Mouse (Mus musculus) small intestine, adult 2 months (tissue): Measurements from ENCODE around the gene Gm42372. TPM values are rescaled to one million over a fixed set of nuclear protein-coding genes. Genes with fewer than 3 reads are reported as not detected.

Experiments used
- H3K27ac ChIP-seq: fragments of 200-500 bp; 2 replicates; pipeline ENCODE4 v1.5.1; 2012; ENCODE audit warnings: low read depth, low read length, control low read depth, inconsistent platforms; ENCODE audit not compliant: insufficient read depth
- H3K27me3 ChIP-seq: fragments of 200-500 bp; 2 replicates; pipeline ENCODE4 v1.6.1; 2012; ENCODE audit warnings: mild to moderate bottlenecking, moderate library complexity, low read length, inconsistent platforms; ENCODE audit not compliant: control insufficient read depth, insufficient read depth
- H3K36me3 ChIP-seq: fragments of 200-500 bp; 2 replicates; pipeline ENCODE4 v1.6.1; 2012; ENCODE audit warnings: mild to moderate bottlenecking, low read length, control low read depth, inconsistent platforms; ENCODE audit not compliant: control insufficient read depth, insufficient read depth
- H3K4me1 ChIP-seq: fragments of 200-500 bp; 2 replicates; pipeline ENCODE4 v1.6.1; 2012; ENCODE audit warnings: low read length, inconsistent platforms, mixed read lengths; ENCODE audit not compliant: control insufficient read depth, insufficient read depth, insufficient read length
- H3K4me3 ChIP-seq: fragments of 200-500 bp; 2 replicates; pipeline ENCODE4 v1.5.1; 2012; ENCODE audit warnings: low read depth, mild to moderate bottlenecking, control low read depth, inconsistent platforms, low read length, moderate library complexity
- CTCF ChIP-seq: fragments of 200-500 bp; IDR thresholded peaks from 2 replicates; pipeline ENCODE4 v1.5.1; 2012; ENCODE audit warnings: low read depth, mild to moderate bottlenecking, control low read depth, inconsistent platforms, low read length, moderate library complexity, mixed read lengths; ENCODE audit not compliant: insufficient replicate concordance, insufficient read length; ENCODE audit errors: extremely low read depth
- POLR2A ChIP-seq: fragments of 200-500 bp; IDR thresholded peaks from 2 replicates; pipeline ENCODE4 v1.6.1; 2012; ENCODE audit warnings: low read depth, mild to moderate bottlenecking, control low read depth, inconsistent platforms, low read length, moderate library complexity
- WGBS: fragments of 180-500 bp; shearing (Covaris S2); methylation state at CpG from one replicate; pipeline ENCODE4 v1.1.7; 2018; 5-methylcytosine and 5-hydroxymethylcytosine counted together
- polyA plus RNA-seq: library from polyadenylated mRNA; depleted of rRNA; stranded (reverse); fragments of >200 nt; gene quantifications from 2 replicates; pipeline ENCODE4 v1.2.3, GENCODE M21; 2012

The Gm42372 gene
- polyA plus RNA-seq, 1 experiment: 0.14 TPM

- Histone ChIP-seq H3K36me3 (peaks cover 64% of the 10 kb centered on the region), H3K27ac (peak overlapping the region; percentile 85), H3K4me1 (peaks cover 23% of the 10 kb centered on the region), H3K27me3 (no peaks in the 10 kb centered on the region), H3K4me3 (no peak overlapping the region)
- TF ChIP-seq POLR2A: no peak
- no peak for TF ChIP-seq CTCF
- WGBS: 21% methylated on average over 1 of the region's 1 CpGs
Measured at GRCm38 (mm10) chr7:17017036-17017435, 34.1 kb downstream of the Gm42372 start.

GRCm38 (mm10) chr7:17017921-17018320 lies 35.0 kb downstream of the Gm42372 start:
- Histone ChIP-seq H3K4me1 (peaks cover 23% of the 10 kb centered on the region), H3K27ac (peak overlapping the region; percentile 78), H3K36me3 (peaks cover 60% of the 10 kb centered on the region), H3K27me3 (no peaks in the 10 kb centered on the region), H3K4me3 (no peak overlapping the region)
- WGBS: 32% methylated on average over 2 of the region's 2 CpGs
- TF ChIP-seq POLR2A (no peak), CTCF (no peak)

- Histone ChIP-seq H3K4me3 (no peak overlapping the region), H3K36me3 (peaks cover 49% of the 10 kb centered on the region), H3K4me1 (peaks cover 39% of the 10 kb centered on the region), H3K27me3 (no peaks in the 10 kb centered on the region), H3K27ac (no peak overlapping the region)
- TF ChIP-seq POLR2A: no peak
- TF ChIP-seq CTCF: no peak
- WGBS: 66% methylated on average over 7 of the region's 7 CpGs
Measured at GRCm38 (mm10) chr7:17019426-17020166, 36.7 kb downstream of the Gm42372 start.

- H3K4me1 ChIP-seq: peaks cover 49% of the 10 kb centered on the region
- 94% methylated on average over 15 of the region's 15 CpGs for WGBS
- H3K4me3 ChIP-seq: no peak overlapping the region
- peaks cover 32% of the 10 kb centered on the region for H3K36me3 ChIP-seq
- TF ChIP-seq POLR2A (no peak), CTCF (no peak)
- H3K27me3 ChIP-seq: no peaks in the 10 kb centered on the region
- no peak overlapping the region for H3K27ac ChIP-seq
Measured at GRCm38 (mm10) chr7:17022176-17022575, 39.3 kb downstream of the Gm42372 start.

- Histone ChIP-seq H3K27me3 (no peaks in the 10 kb centered on the region), H3K4me3 (peak overlapping the region; percentile 35; the same call in 1 of the 2 replicates), H3K27ac (peak overlapping the region; percentile 83; the same call in 1 of the 2 replicates), H3K4me1 (peaks cover 41% of the 10 kb centered on the region), H3K36me3 (peaks cover 32% of the 10 kb centered on the region)
- 29% methylated on average over 4 of the region's 4 CpGs for WGBS
- TF ChIP-seq POLR2A (no peak), CTCF (no peak)
Measured at GRCm38 (mm10) chr7:17023701-17024100, 40.8 kb downstream of the Gm42372 start.

GRCm38 (mm10) chr7:17024141-17024540 lies 41.3 kb downstream of the Gm42372 start:
- peak overlapping the region; percentile 35 for H3K4me3 ChIP-seq
- 37% methylated on average over 6 of the region's 6 CpGs for WGBS
- peaks cover 41% of the 10 kb centered on the region for H3K4me1 ChIP-seq
- no peaks in the 10 kb centered on the region for H3K27me3 ChIP-seq
- H3K36me3 ChIP-seq: peaks cover 32% of the 10 kb centered on the region
- TF ChIP-seq CTCF (no peak), POLR2A (no peak)
- H3K27ac ChIP-seq: peak overlapping the region; percentile 83

GRCm38 (mm10) chr7:17024814-17025504 lies 42.1 kb downstream of the Gm42372 start:
- Histone ChIP-seq H3K27me3 (no peaks in the 10 kb centered on the region), H3K27ac (peak overlapping the region; percentile 83), H3K4me3 (peak overlapping the region; percentile 35), H3K4me1 (peaks cover 41% of the 10 kb centered on the region), H3K36me3 (peaks cover 28% of the 10 kb centered on the region)
- WGBS: 29% methylated on average over 10 of the region's 10 CpGs
- TF ChIP-seq CTCF: no peak
- no peak for TF ChIP-seq POLR2A
